Mouse (Mus musculus): Measurements from ENCODE around the gene Col15a1. TPM values are rescaled to one million over a fixed set of nuclear protein-coding genes. Genes with fewer than 3 reads are reported as not detected.

The Col15a1 gene
- polyA plus RNA-seq, 1 experiment from 2014 or later = 31.6 TPM

DNA sequence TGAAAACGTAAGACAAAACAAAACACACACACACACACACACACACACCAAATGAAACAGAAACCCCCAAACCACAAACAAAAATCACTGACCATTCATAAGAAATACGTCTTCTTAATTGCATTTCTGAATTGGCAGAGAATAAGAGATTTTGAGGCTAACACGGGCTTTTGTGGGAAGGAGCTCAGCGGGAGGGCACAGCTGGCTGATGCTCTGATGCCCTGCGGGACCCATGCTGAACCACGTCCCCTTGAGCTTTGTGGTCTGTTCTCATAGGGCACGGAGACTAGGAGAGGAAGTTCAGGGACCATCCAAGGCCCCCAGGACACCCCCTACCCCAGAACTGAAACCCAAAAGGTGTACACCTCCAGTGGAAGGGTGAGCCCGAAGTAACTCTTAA is 134.7 kb downstream of the Col15a1 start:
- DNase-seq (ENCODE audit: low spot score) = peak; percentile 42
- Histone ChIP-seq H3K36me3 (ENCODE audit: control insufficient read depth, insufficient read depth, low read length) (no peaks in the 10 kb centered on the region), H3K4me2 (ENCODE audit: low read depth, low read length) (peak overlapping the region; percentile 28), H3K9me3 (ENCODE audit: control insufficient read depth, low read length) (no peaks in the 10 kb centered on the region), H3K27me3 (replicated peaks; ENCODE audit: control insufficient read depth, insufficient read depth, low read length) (no peaks in the 10 kb centered on the region), H3K4me1 (ENCODE audit: control insufficient read depth, insufficient read depth, low read length) (peaks cover 15% of the 10 kb centered on the region; the same call in 1 of the 2 replicates), H3K9ac (ENCODE audit: low read depth, low read length) (peak overlapping the region; percentile 20; the same call in 1 of the 2 replicates), H3K27ac (replicated peaks; ENCODE audit: low read depth, low read length) (no peak overlapping the region), H3K4me3 (ENCODE audit: low read depth, low read length) (no peak overlapping the region)
- no peak for ATAC-seq (ENCODE audit: low read depth)
- 32% methylated on average over 8 of the region's 8 CpGs for WGBS

- Histone ChIP-seq H3K4me1 (ENCODE audit: control insufficient read depth, insufficient read depth, low read length) (peaks cover 17% of the 10 kb centered on the region), H3K4me2 (ENCODE audit: low read depth, low read length) (no peak overlapping the region)
- ATAC-seq (ENCODE audit: low read depth) = no peak
These were observed 139.1 kb downstream of the Col15a1 start for GRCm38 (mm10) chr4:47347022-47347421.

GRCm38 (mm10) chr4:47349759-47350158 is 141.8 kb downstream of the Col15a1 start:
- Histone ChIP-seq H3K4me2 (ENCODE audit: low read depth, low read length) (no peak overlapping the region), H3K36me3 (ENCODE audit: control insufficient read depth, insufficient read depth, low read length) (no peaks in the 10 kb centered on the region), H3K27ac (replicated peaks; ENCODE audit: low read depth, low read length) (no peak overlapping the region), H3K9ac (ENCODE audit: low read depth, low read length) (no peak overlapping the region), H3K4me3 (ENCODE audit: low read depth, low read length) (no peak overlapping the region), H3K4me1 (ENCODE audit: control insufficient read depth, insufficient read depth, low read length) (peaks cover 14% of the 10 kb centered on the region), H3K9me3 (ENCODE audit: control insufficient read depth, low read length) (no peaks in the 10 kb centered on the region), H3K27me3 (replicated peaks; ENCODE audit: control insufficient read depth, insufficient read depth, low read length) (no peaks in the 10 kb centered on the region)
- ATAC-seq (ENCODE audit: low read depth) (no peak), DNase-seq (ENCODE audit: low spot score) (peak; percentile 76)
- 20% methylated on average over 6 of the region's 6 CpGs for WGBS

More at GRCm38 (mm10) chr4:47347022-47347421, 139.1 kb downstream of the Col15a1 start:
- no peak overlapping the region for H3K4me3 ChIP-seq (ENCODE audit: low read depth, low read length)
- no peak for DNase-seq (ENCODE audit: low spot score)
- 77% methylated on average over 4 of the region's 4 CpGs for WGBS
- no peak overlapping the region for H3K9ac ChIP-seq (ENCODE audit: low read depth, low read length)
- no peak overlapping the region for H3K27ac ChIP-seq (replicated peaks; ENCODE audit: low read depth, low read length)
- no peaks in the 10 kb centered on the region for H3K27me3 ChIP-seq (replicated peaks; ENCODE audit: control insufficient read depth, insufficient read depth, low read length)
- no peaks in the 10 kb centered on the region for H3K9me3 ChIP-seq (ENCODE audit: control insufficient read depth, low read length)
- no peaks in the 10 kb centered on the region for H3K36me3 ChIP-seq (ENCODE audit: control insufficient read depth, insufficient read depth, low read length)

GRCm38 (mm10) chr4:47351386-47352049 is 143.6 kb downstream of the Col15a1 start:
- Histone ChIP-seq H3K4me1 (ENCODE audit: control insufficient read depth, insufficient read depth, low read length) (peaks cover 15% of the 10 kb centered on the region), H3K27me3 (replicated peaks; ENCODE audit: control insufficient read depth, insufficient read depth, low read length) (no peaks in the 10 kb centered on the region), H3K36me3 (ENCODE audit: control insufficient read depth, insufficient read depth, low read length) (no peaks in the 10 kb centered on the region), H3K4me3 (ENCODE audit: low read depth, low read length) (peak overlapping the region; percentile 91), H3K9ac (ENCODE audit: low read depth, low read length) (0 out of 2 replicates have a peak overlapping the region, but pooled peaks have one; percentile 17), H3K4me2 (ENCODE audit: low read depth, low read length) (peak overlapping the region; percentile 98), H3K27ac (replicated peaks; ENCODE audit: low read depth, low read length) (peak overlapping the region; percentile 91), H3K9me3 (ENCODE audit: control insufficient read depth, low read length) (no peaks in the 10 kb centered on the region)
- DNase-seq (ENCODE audit: low spot score) = peak; percentile 85
- no peak for ATAC-seq (ENCODE audit: low read depth)
- 19% methylated on average over 9 of the region's 9 CpGs for WGBS

DNA sequence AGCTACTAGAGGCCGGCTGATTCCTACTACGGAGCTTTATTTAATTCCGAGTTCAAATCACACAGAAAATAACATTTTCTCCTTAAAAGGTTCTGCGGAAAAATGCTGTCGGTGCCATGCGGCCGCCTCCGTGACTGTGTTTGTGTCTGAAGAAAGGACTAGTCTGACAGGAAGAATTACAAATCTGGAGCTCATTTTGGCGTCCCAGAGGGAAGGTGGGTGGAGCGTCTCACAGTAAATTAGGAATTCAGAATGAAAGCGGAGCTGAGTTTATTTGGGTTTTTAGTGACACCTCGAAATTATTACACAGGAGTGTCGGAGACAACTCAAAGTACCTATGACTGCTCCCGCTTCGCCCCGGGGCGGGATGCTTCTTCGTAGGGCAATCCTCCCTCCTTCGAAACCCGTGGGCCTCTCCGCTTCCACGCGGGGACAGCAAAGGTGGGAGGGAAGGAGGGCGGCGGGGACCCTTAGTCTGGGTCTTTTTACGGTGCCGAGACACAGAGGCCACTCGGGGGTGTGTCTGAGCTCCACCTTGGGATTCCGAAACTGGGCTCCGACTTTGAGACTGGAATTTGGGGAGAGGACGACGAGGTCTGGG is 144.2 kb downstream of the Col15a1 start:
- Histone ChIP-seq H3K4me1 (ENCODE audit: control insufficient read depth, insufficient read depth, low read length) (peaks cover 19% of the 10 kb centered on the region), H3K4me2 (ENCODE audit: low read depth, low read length) (peak overlapping the region; percentile 98), H3K9ac (ENCODE audit: low read depth, low read length) (peak overlapping the region; percentile 92), H3K27me3 (replicated peaks; ENCODE audit: control insufficient read depth, insufficient read depth, low read length) (no peaks in the 10 kb centered on the region), H3K9me3 (ENCODE audit: control insufficient read depth, low read length) (no peaks in the 10 kb centered on the region), H3K4me3 (ENCODE audit: low read depth, low read length) (peak overlapping the region; percentile 91), H3K36me3 (ENCODE audit: control insufficient read depth, insufficient read depth, low read length) (no peaks in the 10 kb centered on the region), H3K27ac (replicated peaks; ENCODE audit: low read depth, low read length) (peak overlapping the region; percentile 91)
- ATAC-seq (ENCODE audit: low read depth) (peak; percentile 2; the same call in 1 of the 2 replicates), DNase-seq (ENCODE audit: low spot score) (peak; percentile 87)
- whole genome bisulfite sequencing = under 1% methylated on average over 32 of the region's 32 CpGs

DNA sequence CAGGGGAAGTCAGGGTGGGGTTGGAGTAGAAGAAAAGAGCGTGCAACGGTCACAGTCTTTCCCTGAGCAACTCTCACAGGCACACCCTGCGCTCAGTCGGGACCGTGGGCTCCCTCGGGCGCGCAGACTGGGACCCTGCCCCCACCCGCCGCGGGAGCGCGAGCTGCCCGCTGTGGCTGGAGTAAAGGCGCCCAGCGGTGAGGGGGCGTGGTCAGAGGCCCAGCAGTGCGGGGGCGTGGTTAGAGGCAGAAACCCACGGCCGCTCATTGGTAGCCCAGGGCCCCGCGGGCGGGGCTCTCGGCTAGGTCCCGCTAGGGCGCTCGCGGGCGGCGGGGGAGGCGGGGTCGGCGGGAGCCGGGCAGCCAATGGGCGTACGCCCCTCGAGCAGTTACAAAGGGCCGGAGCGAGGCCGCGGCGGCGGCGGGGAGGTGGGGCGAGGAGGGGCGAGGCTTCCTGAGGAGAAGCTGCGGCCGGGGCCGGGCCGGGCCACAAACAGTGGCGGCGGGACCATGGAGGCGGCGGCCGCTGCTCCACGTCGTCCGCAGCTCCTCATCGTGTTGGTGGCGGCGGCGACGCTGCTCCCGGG is 144.9 kb downstream of the Col15a1 start, which contains the start of gene Tgfbr1:
TSS of gene Tgfbr1 (plus strand) at position 420 of the 586 bp plus-strand sequence.
- peak within 1 kb of the TSS; percentile 91 for H3K4me3 ChIP-seq (ENCODE audit: low read depth, low read length)
- 0% methylated on average over 24 of the region's 65 CpGs for WGBS
- H3K36me3 ChIP-seq (ENCODE audit: control insufficient read depth, insufficient read depth, low read length) = no peaks in the 10 kb centered on the region
- peaks cover 26% of the 10 kb centered on the region for H3K4me1 ChIP-seq (ENCODE audit: control insufficient read depth, insufficient read depth, low read length)
- DNase-seq (ENCODE audit: low spot score) (peak; percentile 99), ATAC-seq (ENCODE audit: low read depth) (peak; percentile 98)
- H3K4me2 ChIP-seq (ENCODE audit: low read depth, low read length) = peak within 1 kb of the TSS; percentile 98
- peak within 1 kb of the TSS; percentile 92 for H3K9ac ChIP-seq (ENCODE audit: low read depth, low read length)
- H3K27me3 ChIP-seq (replicated peaks; ENCODE audit: control insufficient read depth, insufficient read depth, low read length) = no peaks in the 10 kb centered on the region
- no peaks in the 10 kb centered on the region for H3K9me3 ChIP-seq (ENCODE audit: control insufficient read depth, low read length)
- H3K27ac ChIP-seq (replicated peaks; ENCODE audit: low read depth, low read length) = peak within 1 kb of the TSS; percentile 97

- peak overlapping the region; percentile 98 for H3K4me2 ChIP-seq (ENCODE audit: low read depth, low read length)
- ATAC-seq (ENCODE audit: low read depth) (peak; percentile 66), DNase-seq (ENCODE audit: low spot score) (peak; percentile 79)
- WGBS = under 1% methylated on average over 26 of the region's 73 CpGs
- H3K9ac ChIP-seq (ENCODE audit: low read depth, low read length) = peak overlapping the region; percentile 92
- H3K4me1 ChIP-seq (ENCODE audit: control insufficient read depth, insufficient read depth, low read length) = peaks cover 27% of the 10 kb centered on the region
- peak overlapping the region; percentile 91 for H3K4me3 ChIP-seq (ENCODE audit: low read depth, low read length)
- H3K9me3 ChIP-seq (ENCODE audit: control insufficient read depth, low read length) = no peaks in the 10 kb centered on the region
- H3K27ac ChIP-seq (replicated peaks; ENCODE audit: low read depth, low read length) = peak overlapping the region; percentile 97
- no peaks in the 10 kb centered on the region for H3K36me3 ChIP-seq (ENCODE audit: control insufficient read depth, insufficient read depth, low read length)
- no peaks in the 10 kb centered on the region for H3K27me3 ChIP-seq (replicated peaks; ENCODE audit: control insufficient read depth, insufficient read depth, low read length)
These were observed 145.6 kb downstream of the Col15a1 start for GRCm38 (mm10) chr4:47353416-47354111.

GRCm38 (mm10) chr4:47354304-47354703 is 146.3 kb downstream of the Col15a1 start:
- Histone ChIP-seq H3K27me3 (replicated peaks; ENCODE audit: control insufficient read depth, insufficient read depth, low read length) (no peaks in the 10 kb centered on the region), H3K4me3 (ENCODE audit: low read depth, low read length) (peak overlapping the region; percentile 91), H3K9ac (ENCODE audit: low read depth, low read length) (peak overlapping the region; percentile 92; the same call in 1 of the 2 replicates), H3K36me3 (ENCODE audit: control insufficient read depth, insufficient read depth, low read length) (no peaks in the 10 kb centered on the region), H3K9me3 (ENCODE audit: control insufficient read depth, low read length) (no peaks in the 10 kb centered on the region), H3K4me1 (ENCODE audit: control insufficient read depth, insufficient read depth, low read length) (peaks cover 31% of the 10 kb centered on the region), H3K4me2 (ENCODE audit: low read depth, low read length) (peak overlapping the region; percentile 98), H3K27ac (replicated peaks; ENCODE audit: low read depth, low read length) (no peak overlapping the region)
- DNase-seq (ENCODE audit: low spot score) (no peak), ATAC-seq (ENCODE audit: low read depth) (no peak)
- 36% methylated on average over 3 of the region's 3 CpGs for WGBS
